Mouse (Mus musculus): ENCODE results near the gene Pds5b. TPM values are rescaled to one million over a fixed set of nuclear protein-coding genes. Genes with fewer than 3 reads are reported as not detected.
"Not testable (repeated sequence)": the region's sequence is repeated elsewhere in the genome, so short reads cannot be mapped to it uniquely, and the experiment has no call there.

The Pds5b gene
- 26.7 and 27.5 TPM in 2 replicates for polyA plus RNA-seq (2015; fragmentation: Nextera tagmentation; extraction: Ambion mirVana)

GRCm38 (mm10) chr5:150673153-150673835 lies at the start of gene Pds5b:
TSS of gene Pds5b (plus strand) at chr5:150673739.
- peak; percentile 97 for ATAC-seq
- peak within 1 kb of the TSS; percentile 95 for H3K27ac ChIP-seq (ENCODE audit: low read depth, low read length)
- H3K4me3 ChIP-seq (ENCODE audit: low read length), result peak within 1 kb of the TSS; percentile 67
- peak within 1 kb of the TSS; percentile 83 for H3K9ac ChIP-seq (ENCODE audit: low read depth, low read length)
- H3K4me2 ChIP-seq (ENCODE audit: low read length), result peak within 1 kb of the TSS; percentile 64
- H3K36me3 ChIP-seq (ENCODE audit: control insufficient read depth, insufficient read depth, low read length), result no peaks in the 10 kb centered on the region
- no peaks in the 10 kb centered on the region for H3K27me3 ChIP-seq (replicated peaks; ENCODE audit: control insufficient read depth, insufficient read depth, low read length)
- peaks cover 17% of the 10 kb centered on the region for H3K4me1 ChIP-seq (ENCODE audit: control insufficient read depth, insufficient read depth, low read depth, low read length)
- H3K9me3 ChIP-seq (ENCODE audit: control insufficient read depth, low read length), result no peaks in the 10 kb centered on the region
- WGBS, result 16% methylated on average over 41 of the region's 49 CpGs

- no peaks in the 10 kb centered on the region for H3K27me3 ChIP-seq (replicated peaks; ENCODE audit: control insufficient read depth, insufficient read depth, low read length)
- no peaks in the 10 kb centered on the region for H3K9me3 ChIP-seq (ENCODE audit: control insufficient read depth, low read length)
- H3K4me1 ChIP-seq (ENCODE audit: control insufficient read depth, insufficient read depth, low read depth, low read length), result no peaks in the 10 kb centered on the region
- ATAC-seq, result no peak
- no peak overlapping the region for H3K4me2 ChIP-seq (ENCODE audit: low read length)
- H3K36me3 ChIP-seq (ENCODE audit: control insufficient read depth, insufficient read depth, low read length), result no peaks in the 10 kb centered on the region
- 87% methylated on average over 7 of the region's 7 CpGs for WGBS
- H3K9ac ChIP-seq (ENCODE audit: low read depth, low read length), result no peak overlapping the region
- no peak overlapping the region for H3K27ac ChIP-seq (ENCODE audit: low read depth, low read length)
- no peak overlapping the region for H3K4me3 ChIP-seq (ENCODE audit: low read length)
Measured at GRCm38 (mm10) chr5:150625528-150625927, 48.0 kb upstream of the Pds5b start.

- Histone ChIP-seq H3K4me3 (ENCODE audit: low read length) (no peak overlapping the region), H3K27ac (ENCODE audit: low read depth, low read length) (no peak overlapping the region), H3K4me1 (ENCODE audit: control insufficient read depth, insufficient read depth, low read depth, low read length) (no peaks in the 10 kb centered on the region), H3K9me3 (ENCODE audit: control insufficient read depth, low read length) (no peaks in the 10 kb centered on the region), H3K27me3 (replicated peaks; ENCODE audit: control insufficient read depth, insufficient read depth, low read length) (no peaks in the 10 kb centered on the region), H3K9ac (ENCODE audit: low read depth, low read length) (no peak overlapping the region), H3K4me2 (ENCODE audit: low read length) (no peak overlapping the region), H3K36me3 (ENCODE audit: control insufficient read depth, insufficient read depth, low read length) (no peaks in the 10 kb centered on the region)
- no peak for ATAC-seq
- WGBS, result 88% methylated on average over 1 of the region's 1 CpGs
Measured at GRCm38 (mm10) chr5:150629272-150629671, 44.3 kb upstream of the Pds5b start.

- WGBS, result 80% methylated on average over 2 of the region's 2 CpGs
- no peaks in the 10 kb centered on the region for H3K27me3 ChIP-seq (replicated peaks; ENCODE audit: control insufficient read depth, insufficient read depth, low read length)
Measured at GRCm38 (mm10) chr5:150629692-150630091, 43.8 kb upstream of the Pds5b start.

GRCm38 (mm10) chr5:150641440-150641839 lies 32.1 kb upstream of the Pds5b start:
- WGBS, result 95% methylated on average over 3 of the region's 3 CpGs
- Histone ChIP-seq H3K27ac (ENCODE audit: low read depth, low read length) (no peak overlapping the region), H3K27me3 (replicated peaks; ENCODE audit: control insufficient read depth, insufficient read depth, low read length) (no peaks in the 10 kb centered on the region), H3K4me1 (ENCODE audit: control insufficient read depth, insufficient read depth, low read depth, low read length) (no peaks in the 10 kb centered on the region), H3K36me3 (ENCODE audit: control insufficient read depth, insufficient read depth, low read length) (peaks cover 12% of the 10 kb centered on the region), H3K4me3 (ENCODE audit: low read length) (no peak overlapping the region), H3K9ac (ENCODE audit: low read depth, low read length) (no peak overlapping the region), H3K4me2 (ENCODE audit: low read length) (no peak overlapping the region), H3K9me3 (ENCODE audit: control insufficient read depth, low read length) (no peaks in the 10 kb centered on the region)
- ATAC-seq, result no peak

More at GRCm38 (mm10) chr5:150629692-150630091, 43.8 kb upstream of the Pds5b start:
- H3K4me3 ChIP-seq (ENCODE audit: low read length), result no peak overlapping the region
- no peak overlapping the region for H3K27ac ChIP-seq (ENCODE audit: low read depth, low read length)
- H3K9ac ChIP-seq (ENCODE audit: low read depth, low read length), result no peak overlapping the region
- H3K36me3 ChIP-seq (ENCODE audit: control insufficient read depth, insufficient read depth, low read length), result no peaks in the 10 kb centered on the region
- no peak for ATAC-seq
- no peaks in the 10 kb centered on the region for H3K4me1 ChIP-seq (ENCODE audit: control insufficient read depth, insufficient read depth, low read depth, low read length)
- H3K4me2 ChIP-seq (ENCODE audit: low read length), result no peak overlapping the region
- no peaks in the 10 kb centered on the region for H3K9me3 ChIP-seq (ENCODE audit: control insufficient read depth, low read length)

GRCm38 (mm10) chr5:150643390-150643789 lies 30.1 kb upstream of the Pds5b start:
- WGBS, result 95% methylated on average over 4 of the region's 4 CpGs
- not testable (repeated sequence) for H3K27ac ChIP-seq (ENCODE audit: low read depth, low read length); H3K4me2 ChIP-seq (ENCODE audit: low read length); H3K4me1 ChIP-seq (ENCODE audit: control insufficient read depth, insufficient read depth, low read depth, low read length); H3K4me3 ChIP-seq (ENCODE audit: low read length); H3K9ac ChIP-seq (ENCODE audit: low read depth, low read length); H3K9me3 ChIP-seq (ENCODE audit: control insufficient read depth, low read length); H3K36me3 ChIP-seq (ENCODE audit: control insufficient read depth, insufficient read depth, low read length); H3K27me3 ChIP-seq (replicated peaks; ENCODE audit: control insufficient read depth, insufficient read depth, low read length); ATAC-seq

- Histone ChIP-seq H3K9me3 (ENCODE audit: control insufficient read depth, low read length) (no peaks in the 10 kb centered on the region), H3K4me1 (ENCODE audit: control insufficient read depth, insufficient read depth, low read depth, low read length) (no peaks in the 10 kb centered on the region), H3K36me3 (ENCODE audit: control insufficient read depth, insufficient read depth, low read length) (peaks cover 9% of the 10 kb centered on the region), H3K9ac (ENCODE audit: low read depth, low read length) (no peak overlapping the region), H3K4me2 (ENCODE audit: low read length) (no peak overlapping the region), H3K27me3 (replicated peaks; ENCODE audit: control insufficient read depth, insufficient read depth, low read length) (no peaks in the 10 kb centered on the region), H3K27ac (ENCODE audit: low read depth, low read length) (no peak overlapping the region), H3K4me3 (ENCODE audit: low read length) (no peak overlapping the region)
- no peak for ATAC-seq
- 95% methylated on average over 4 of the region's 4 CpGs for WGBS
Measured at GRCm38 (mm10) chr5:150644926-150645325, 28.6 kb upstream of the Pds5b start.

- WGBS, result 90% methylated on average over 2 of the region's 2 CpGs
- Histone ChIP-seq H3K27me3 (replicated peaks; ENCODE audit: control insufficient read depth, insufficient read depth, low read length) (no peaks in the 10 kb centered on the region), H3K4me3 (ENCODE audit: low read length) (no peak overlapping the region), H3K4me2 (ENCODE audit: low read length) (no peak overlapping the region), H3K9me3 (ENCODE audit: control insufficient read depth, low read length) (no peaks in the 10 kb centered on the region), H3K9ac (ENCODE audit: low read depth, low read length) (no peak overlapping the region), H3K27ac (ENCODE audit: low read depth, low read length) (no peak overlapping the region), H3K36me3 (ENCODE audit: control insufficient read depth, insufficient read depth, low read length) (no peaks in the 10 kb centered on the region; the same call in 1 of the 2 replicates), H3K4me1 (ENCODE audit: control insufficient read depth, insufficient read depth, low read depth, low read length) (peaks cover 1% of the 10 kb centered on the region)
- ATAC-seq, result no peak
Measured at GRCm38 (mm10) chr5:150652578-150652977, 21.0 kb upstream of the Pds5b start.

GRCm38 (mm10) chr5:150654548-150654947 lies 19.0 kb upstream of the Pds5b start:
- Histone ChIP-seq H3K4me2 (ENCODE audit: low read length) (no peak overlapping the region), H3K27me3 (replicated peaks; ENCODE audit: control insufficient read depth, insufficient read depth, low read length) (no peaks in the 10 kb centered on the region), H3K4me3 (ENCODE audit: low read length) (no peak overlapping the region), H3K9me3 (ENCODE audit: control insufficient read depth, low read length) (no peaks in the 10 kb centered on the region), H3K27ac (ENCODE audit: low read depth, low read length) (no peak overlapping the region), H3K9ac (ENCODE audit: low read depth, low read length) (no peak overlapping the region), H3K4me1 (ENCODE audit: control insufficient read depth, insufficient read depth, low read depth, low read length) (peaks cover 8% of the 10 kb centered on the region), H3K36me3 (ENCODE audit: control insufficient read depth, insufficient read depth, low read length) (no peaks in the 10 kb centered on the region; the same call in 1 of the 2 replicates)
- ATAC-seq, result no peak
